Mouse (Mus musculus): ENCODE measurements around the gene Sez6l2. TPM values are rescaled to one million over a fixed set of nuclear protein-coding genes. Genes with fewer than 3 reads are reported as not detected.

The Sez6l2 gene
- total and polyA plus RNA-seq, 3 experiments: 0.22 to 8.0 (median 0.34) TPM

GRCm38 (mm10) chr7:126986319-126986718, 36.0 kb downstream of the Sez6l2 start:
- peaks cover 50% of the 10 kb centered on the region for H3K36me3 ChIP-seq (replicated peaks)
- DNase-seq (ENCODE audit: low spot score) (no peak), ATAC-seq (ENCODE audit: extremely low read depth, insufficient number of reproducible peaks, low FRiP score, poor library complexity, severe bottlenecking) (no peak)
- peaks cover 14% of the 10 kb centered on the region for H3K4me1 ChIP-seq (ENCODE audit: insufficient read depth, low read depth, low read length)
- H3K27me3 ChIP-seq (ENCODE audit: insufficient read depth, low read length): no peaks in the 10 kb centered on the region; the same call in 1 of the 2 replicates
- H3K9me3 ChIP-seq (replicated peaks): no peaks in the 10 kb centered on the region
- H3K4me3 ChIP-seq (ENCODE audit: low read depth, low read length): no peak overlapping the region
- TF ChIP-seq GATA2 (IDR thresholded peaks at IDR 0.05; ENCODE audit: borderline replicate concordance, low read depth, low read length) (no peak), GATA1 (IDR thresholded peaks at IDR 0.05; ENCODE audit: borderline replicate concordance, low read length) (no peak), CTCF (IDR thresholded peaks at IDR 0.05; ENCODE audit: low read depth, low read length) (no peak), POLR2AphosphoS5 (IDR thresholded peaks at IDR 0.05; ENCODE audit: insufficient replicate concordance, low read depth, low read length) (no peak), TAL1 (conservative IDR thresholded peaks at IDR 0.05; ENCODE audit: low read depth, low read length) (no peak)

DNA sequence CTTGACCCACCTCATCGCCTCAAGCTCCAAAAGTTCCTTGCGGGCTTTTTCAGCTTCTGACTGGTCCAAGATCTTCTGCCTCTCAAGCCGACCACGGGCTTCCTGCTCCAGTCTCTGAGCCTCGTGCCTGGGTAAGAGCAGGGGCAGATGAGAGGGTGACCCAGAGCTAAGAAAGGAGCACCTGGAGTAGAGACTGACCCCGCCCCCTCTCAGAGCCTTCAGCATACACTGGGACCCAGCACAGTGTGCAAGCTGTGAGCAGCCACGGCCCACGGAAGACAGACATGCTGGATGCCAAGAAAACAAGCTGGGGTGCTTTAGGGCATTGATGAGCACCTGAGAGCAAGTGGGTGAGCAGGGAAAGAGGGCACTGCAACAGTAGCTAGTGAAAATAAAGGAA, 38.5 kb downstream of the Sez6l2 start:
- ATAC-seq (ENCODE audit: extremely low read depth, insufficient number of reproducible peaks, low FRiP score, poor library complexity, severe bottlenecking) (no peak), DNase-seq (ENCODE audit: low spot score) (no peak)
- no peak overlapping the region for H3K4me3 ChIP-seq (ENCODE audit: low read depth, low read length)
- peaks cover 45% of the 10 kb centered on the region for H3K36me3 ChIP-seq (replicated peaks)
- H3K4me1 ChIP-seq (ENCODE audit: insufficient read depth, low read depth, low read length): no peaks in the 10 kb centered on the region
- H3K9me3 ChIP-seq (replicated peaks): no peaks in the 10 kb centered on the region
- no peaks in the 10 kb centered on the region; the same call in 1 of the 2 replicates for H3K27me3 ChIP-seq (ENCODE audit: insufficient read depth, low read length)
- TF ChIP-seq CTCF (IDR thresholded peaks at IDR 0.05; ENCODE audit: low read depth, low read length) (no peak), GATA1 (IDR thresholded peaks at IDR 0.05; ENCODE audit: borderline replicate concordance, low read length) (no peak), GATA2 (IDR thresholded peaks at IDR 0.05; ENCODE audit: borderline replicate concordance, low read depth, low read length) (no peak), POLR2AphosphoS5 (IDR thresholded peaks at IDR 0.05; ENCODE audit: insufficient replicate concordance, low read depth, low read length) (no peak), TAL1 (conservative IDR thresholded peaks at IDR 0.05; ENCODE audit: low read depth, low read length) (no peak)

DNA sequence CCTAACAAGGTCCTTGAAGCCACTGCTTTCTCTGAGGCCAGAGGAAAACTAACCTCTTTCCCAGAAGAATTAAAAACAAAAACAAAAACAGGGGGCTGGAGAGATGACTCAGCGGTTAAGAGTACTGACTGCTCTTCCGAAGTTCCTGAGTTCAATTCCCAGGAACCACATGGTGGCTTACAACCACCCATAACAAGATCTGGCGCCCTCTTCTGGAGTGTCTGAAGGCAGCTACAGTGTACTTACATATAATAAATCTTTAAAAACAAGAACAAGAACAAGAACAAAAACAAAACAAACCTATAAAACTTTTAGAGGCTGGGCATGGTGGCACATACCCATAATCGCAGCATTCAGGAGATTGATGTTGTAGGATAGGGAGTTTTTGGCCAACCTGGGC, 46.1 kb downstream of the Sez6l2 start:
- no peak for ATAC-seq (ENCODE audit: extremely low read depth, insufficient number of reproducible peaks, low FRiP score, poor library complexity, severe bottlenecking)
- Histone ChIP-seq H3K4me1 (ENCODE audit: insufficient read depth, low read depth, low read length) (peaks cover 3% of the 10 kb centered on the region; the same call in 1 of the 2 replicates), H3K9me3 (replicated peaks) (peaks cover 4% of the 10 kb centered on the region), H3K36me3 (replicated peaks) (peaks cover 61% of the 10 kb centered on the region), H3K27me3 (ENCODE audit: insufficient read depth, low read length) (no peaks in the 10 kb centered on the region; the same call in 1 of the 2 replicates), H3K4me3 (ENCODE audit: low read depth, low read length) (no peak overlapping the region)
- DNase-seq (ENCODE audit: low spot score): no peak
- TF ChIP-seq GATA1 (IDR thresholded peaks at IDR 0.05; ENCODE audit: borderline replicate concordance, low read length) (no peak), TAL1 (conservative IDR thresholded peaks at IDR 0.05; ENCODE audit: low read depth, low read length) (no peak), POLR2AphosphoS5 (IDR thresholded peaks at IDR 0.05; ENCODE audit: insufficient replicate concordance, low read depth, low read length) (no peak), GATA2 (IDR thresholded peaks at IDR 0.05; ENCODE audit: borderline replicate concordance, low read depth, low read length) (no peak), CTCF (IDR thresholded peaks at IDR 0.05; ENCODE audit: low read depth, low read length) (no peak)

DNA sequence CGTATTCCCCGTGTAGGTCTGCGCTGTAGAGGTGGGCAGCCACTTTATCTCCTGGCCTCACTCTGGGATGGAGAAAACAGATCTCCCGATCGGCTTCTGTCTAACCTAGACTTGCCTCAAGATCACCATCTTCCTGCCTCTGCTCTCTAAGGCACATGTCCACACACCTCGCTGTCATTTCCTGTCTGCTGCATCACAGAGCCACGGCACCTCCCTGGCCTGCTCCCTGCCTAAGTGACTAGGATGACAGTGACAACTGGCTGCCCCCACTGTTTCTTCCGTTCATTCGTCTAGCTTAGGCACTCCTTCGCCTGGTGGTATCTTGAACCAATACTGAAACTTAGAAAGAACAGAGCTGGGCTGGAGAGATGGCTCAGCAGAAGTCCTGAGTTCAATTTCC, 49.2 kb downstream of the Sez6l2 start:
- ATAC-seq (ENCODE audit: extremely low read depth, insufficient number of reproducible peaks, low FRiP score, poor library complexity, severe bottlenecking) (no peak), DNase-seq (ENCODE audit: low spot score) (no peak)
- no peak for TF ChIP-seq CTCF (IDR thresholded peaks at IDR 0.05; ENCODE audit: low read depth, low read length)
- TF ChIP-seq POLR2AphosphoS5 (IDR thresholded peaks at IDR 0.05; ENCODE audit: insufficient replicate concordance, low read depth, low read length): no peak
- TF ChIP-seq TAL1 (conservative IDR thresholded peaks at IDR 0.05; ENCODE audit: low read depth, low read length): no peak
- no peak for TF ChIP-seq GATA1 (IDR thresholded peaks at IDR 0.05; ENCODE audit: borderline replicate concordance, low read length)
- no peaks in the 10 kb centered on the region for H3K27me3 ChIP-seq (ENCODE audit: insufficient read depth, low read length)
- H3K4me3 ChIP-seq (ENCODE audit: low read depth, low read length): no peak overlapping the region
- peaks cover 4% of the 10 kb centered on the region for H3K9me3 ChIP-seq (replicated peaks)
- peaks cover 7% of the 10 kb centered on the region for H3K4me1 ChIP-seq (ENCODE audit: insufficient read depth, low read depth, low read length)
- H3K36me3 ChIP-seq (replicated peaks): peaks cover 53% of the 10 kb centered on the region

- DNase-seq (ENCODE audit: low spot score) (no peak), ATAC-seq (ENCODE audit: extremely low read depth, insufficient number of reproducible peaks, low FRiP score, poor library complexity, severe bottlenecking) (no peak)
- no peaks in the 10 kb centered on the region for H3K27me3 ChIP-seq (ENCODE audit: insufficient read depth, low read length)
- H3K36me3 ChIP-seq (replicated peaks): peaks cover 30% of the 10 kb centered on the region
- no peak overlapping the region for H3K4me3 ChIP-seq (ENCODE audit: low read depth, low read length)
- no peaks in the 10 kb centered on the region for H3K9me3 ChIP-seq (replicated peaks)
- TF ChIP-seq TAL1 (conservative IDR thresholded peaks at IDR 0.05; ENCODE audit: low read depth, low read length) (no peak), GATA2 (IDR thresholded peaks at IDR 0.05; ENCODE audit: borderline replicate concordance, low read depth, low read length) (no peak), CTCF (IDR thresholded peaks at IDR 0.05; ENCODE audit: low read depth, low read length) (no peak), GATA1 (IDR thresholded peaks at IDR 0.05; ENCODE audit: borderline replicate concordance, low read length) (no peak), POLR2AphosphoS5 (IDR thresholded peaks at IDR 0.05; ENCODE audit: insufficient replicate concordance, low read depth, low read length) (no peak)
- peaks cover 29% of the 10 kb centered on the region for H3K4me1 ChIP-seq (ENCODE audit: insufficient read depth, low read depth, low read length)
Measured at GRCm38 (mm10) chr7:127003620-127004019, 53.3 kb downstream of the Sez6l2 start.

GRCm38 (mm10) chr7:127004122-127004875, 53.9 kb downstream of the Sez6l2 start:
- no peak for DNase-seq (ENCODE audit: low spot score)
- Histone ChIP-seq H3K9me3 (replicated peaks) (no peaks in the 10 kb centered on the region), H3K4me1 (ENCODE audit: insufficient read depth, low read depth, low read length) (peaks cover 35% of the 10 kb centered on the region), H3K36me3 (replicated peaks) (peaks cover 31% of the 10 kb centered on the region), H3K4me3 (ENCODE audit: low read depth, low read length) (no peak overlapping the region), H3K27me3 (ENCODE audit: insufficient read depth, low read length) (no peaks in the 10 kb centered on the region)
- TF ChIP-seq CTCF (IDR thresholded peaks at IDR 0.05; ENCODE audit: low read depth, low read length) (no peak), GATA2 (IDR thresholded peaks at IDR 0.05; ENCODE audit: borderline replicate concordance, low read depth, low read length) (no peak), TAL1 (conservative IDR thresholded peaks at IDR 0.05; ENCODE audit: low read depth, low read length) (no peak), POLR2AphosphoS5 (IDR thresholded peaks at IDR 0.05; ENCODE audit: insufficient replicate concordance, low read depth, low read length) (no peak), GATA1 (IDR thresholded peaks at IDR 0.05; ENCODE audit: borderline replicate concordance, low read length) (no peak)
- no peak for ATAC-seq (ENCODE audit: extremely low read depth, insufficient number of reproducible peaks, low FRiP score, poor library complexity, severe bottlenecking)

Data from G1E (cell line).